Mouse (Mus musculus) right cerebral cortex, postnatal 14 days (tissue): ENCODE data around the gene Fbln2.

ENCODE experiments used
- DNase-seq: peaks from one replicate; pipeline ENCODE4 v3.0.0; 2022

The Fbln2 gene

GRCm38 (mm10) chr6:91283031-91283430, 70.8 kb downstream of the Fbln2 start:
- no peak for DNase-seq

- peak; percentile 42 for DNase-seq
Measured at GRCm38 (mm10) chr6:91284521-91285449, 72.5 kb downstream of the Fbln2 start.

GRCm38 (mm10) chr6:91285450-91285790, 73.2 kb downstream of the Fbln2 start:
- DNase-seq: peak; percentile 84

GRCm38 (mm10) chr6:91285814-91286545, 73.7 kb downstream of the Fbln2 start:
- DNase-seq: no peak

GRCm38 (mm10) chr6:91286624-91287023, 74.4 kb downstream of the Fbln2 start:
- DNase-seq: peak; percentile 86

- DNase-seq: no peak
Measured at GRCm38 (mm10) chr6:91287148-91287547, 74.9 kb downstream of the Fbln2 start.

GRCm38 (mm10) chr6:91287636-91288035, 75.4 kb downstream of the Fbln2 start:
- DNase-seq: no peak

GRCm38 (mm10) chr6:91288251-91288785, 76.1 kb downstream of the Fbln2 start:
- DNase-seq: no peak

- DNase-seq: no peak
Measured at GRCm38 (mm10) chr6:91288961-91289360, 76.7 kb downstream of the Fbln2 start.

- peak; percentile 11 for DNase-seq
Measured at GRCm38 (mm10) chr6:91290937-91291336, 78.7 kb downstream of the Fbln2 start.

- no peak for DNase-seq
Measured at GRCm38 (mm10) chr6:91295431-91295830, 83.2 kb downstream of the Fbln2 start.

GRCm38 (mm10) chr6:91298828-91299227, 86.6 kb downstream of the Fbln2 start:
- DNase-seq: no peak

GRCm38 (mm10) chr6:91300079-91300478, 87.8 kb downstream of the Fbln2 start:
- DNase-seq: no peak

- peak; percentile 64 for DNase-seq
Measured at GRCm38 (mm10) chr6:91301839-91302238, 89.6 kb downstream of the Fbln2 start.

GRCm38 (mm10) chr6:91302337-91302736, 90.1 kb downstream of the Fbln2 start:
- no peak for DNase-seq

GRCm38 (mm10) chr6:91304172-91304571, 91.9 kb downstream of the Fbln2 start:
- DNase-seq: no peak

GRCm38 (mm10) chr6:91307972-91308371, 95.7 kb downstream of the Fbln2 start:
- no peak for DNase-seq

GRCm38 (mm10) chr6:91311204-91311603, 98.9 kb downstream of the Fbln2 start:
- no peak for DNase-seq

- no peak for DNase-seq
Measured at GRCm38 (mm10) chr6:91312491-91312890, 100.2 kb downstream of the Fbln2 start.
